Mouse (Mus musculus) CH12.LX (cell line): Measurements from ENCODE around the gene Oog1. TPM values are rescaled to one million over a fixed set of nuclear protein-coding genes. Genes with fewer than 3 reads are reported as not detected.
"Not testable (repeated sequence)": the region's sequence is repeated elsewhere in the genome, so short reads cannot be mapped to it uniquely, and the experiment has no call there.

ENCODE experiments used
- DNase-seq: peaks from one replicate; pipeline ENCODE4 v3.0.0-alpha.2; 2013; ENCODE audit errors: extremely low read depth
- H3K27ac ChIP-seq: 2 replicates; pipeline ENCODE4 v1.5.1; 2012; ENCODE audit warnings: low read depth, mild to moderate bottlenecking, control low read depth, moderate library complexity; ENCODE audit not compliant: insufficient read depth
- H3K27me3 ChIP-seq: replicated peaks from 2 replicates; pipeline ENCODE3; 2012; ENCODE audit warnings: inconsistent platforms
- H3K36me3 ChIP-seq, 2 experiments: replicated peaks in 1 of 2; 2 replicates each; pipeline versions ENCODE3 to v1.6.1; 2012; ENCODE audit warnings: inconsistent platforms in 1 of 2, low read length in 1 of 2, mild to moderate bottlenecking in 1 of 2, mixed read lengths in 1 of 2, moderate library complexity in 1 of 2; ENCODE audit not compliant: control insufficient read depth in 1 of 2, insufficient read depth in 1 of 2
- H3K4me1 ChIP-seq, 2 experiments: 2 replicates each; pipeline ENCODE4 v1.6.1; 2012; ENCODE audit warnings: inconsistent platforms in 1 of 2, moderate library complexity in 1 of 2; ENCODE audit not compliant: insufficient read depth in 2 of 2, control insufficient read depth in 1 of 2
- H3K4me2 ChIP-seq: 2 replicates; pipeline ENCODE4 v1.6.1; 2012; ENCODE audit warnings: low read depth, mild to moderate bottlenecking, control low read depth; ENCODE audit not compliant: poor library complexity, insufficient read depth, severe bottlenecking
- H3K4me3 ChIP-seq, 3 experiments: fragments of 150-350 bp in 1 of 3; sonication (generic) in 1 of 3; replicated peaks in 1 of 3; 2 replicates each; pipeline versions ENCODE3 to v1.5.1; 2011 to 2012; ENCODE audit warnings: low read depth in 2 of 3, low read length in 2 of 3, mild to moderate bottlenecking in 2 of 3, moderate library complexity in 2 of 3, control low read depth in 1 of 3, improper control_type of control experiment in 1 of 3, inconsistent platforms in 1 of 3, mixed read lengths in 1 of 3; ENCODE audit not compliant: poor library complexity in 1 of 3
- H3K79me2 ChIP-seq: replicated peaks from 2 replicates; pipeline ENCODE4 v1.6.1; 2012; ENCODE audit warnings: mild to moderate bottlenecking, moderate library complexity; ENCODE audit not compliant: control insufficient read depth, poor library complexity, insufficient read depth, severe bottlenecking; ENCODE audit errors: extremely low read depth
- H3K9ac ChIP-seq: 2 replicates; pipeline ENCODE4 v1.6.1; 2012; ENCODE audit warnings: low read depth, mild to moderate bottlenecking, control low read depth, moderate library complexity; ENCODE audit not compliant: insufficient read depth
- H3K9me3 ChIP-seq: replicated peaks from 2 replicates; pipeline ENCODE3; 2012; ENCODE audit warnings: low read length, inconsistent platforms, mixed read lengths
- dilution Hi-C: fragments of 300-500 bp; cut with MboI; formaldehyde crosslinking; loops from 2 replicates; pipeline ENCODE4 v1.14.3; 2020; ENCODE audit warnings: low sequenced_read_pairs; ENCODE audit not compliant: extremely low pct_unique_long_range_greater_than_20kb, extremely low pct_ligation_motif_present
- in situ Hi-C: fragments of 300-500 bp; cut with MboI; formaldehyde crosslinking; loops from 3 replicates; pipeline ENCODE4 v1.14.3; 2019; ENCODE audit warnings: low sequenced_read_pairs, low pct_ligation_motif_present, low pct_unique_long_range_greater_than_20kb, mixed read lengths
- polyA plus RNA-seq: library from polyadenylated mRNA; unstranded; fragments of >175 nt; gene quantifications from 2 replicates; pipeline ENCODE4 v1.2.1, GENCODE M21; 2012; ENCODE audit warnings: low read depth; ENCODE audit not compliant: insufficient read length
- total RNA-seq, 2 experiments: library from RNA; depleted of rRNA; stranded (reverse); fragments of 300-350 nt in 1 of 2; fragments of >200 nt in 1 of 2; gene quantifications; 2 replicates each; pipeline ENCODE4 v1.2.3; 2012 to 2014

The Oog1 gene
- not detected in 2 replicates for total RNA-seq (2012; rRNA removed)
- not detected in 2 replicates for total RNA-seq (2014; rRNA removed)
- polyA plus RNA-seq: not detected in 2 replicates

DNA sequence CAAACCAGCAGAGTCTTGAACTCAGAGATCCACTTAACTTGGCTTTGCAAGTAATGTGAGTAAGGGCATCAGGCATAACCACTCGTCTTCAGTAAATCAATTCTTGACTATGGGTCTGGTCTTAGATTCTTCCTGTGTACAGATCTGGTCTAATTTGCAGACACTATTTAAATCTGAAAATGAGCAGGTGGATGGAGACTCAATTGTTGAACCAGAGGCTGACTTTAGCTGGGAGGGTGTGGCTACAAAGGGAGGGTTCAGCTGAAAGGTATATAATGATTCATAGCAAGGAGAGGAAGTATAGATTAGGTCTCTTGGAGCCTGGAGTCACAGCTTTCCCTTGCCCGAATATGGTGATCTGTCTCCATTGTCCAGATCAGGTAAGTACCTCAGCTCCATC, at the start of gene Oog1:
Gene Oog1, plus strand, starts transcription at position 301 of the 400 bp plus-strand sequence.
- H3K36me3 ChIP-seq, H3K27ac ChIP-seq, DNase-seq, H3K4me2 ChIP-seq, H3K9ac ChIP-seq, H3K4me3 ChIP-seq, H3K4me1 ChIP-seq, H3K27me3 ChIP-seq, H3K9me3 ChIP-seq, H3K79me2 ChIP-seq, in situ Hi-C loops, dilution Hi-C loops: not testable (repeated sequence)

DNA sequence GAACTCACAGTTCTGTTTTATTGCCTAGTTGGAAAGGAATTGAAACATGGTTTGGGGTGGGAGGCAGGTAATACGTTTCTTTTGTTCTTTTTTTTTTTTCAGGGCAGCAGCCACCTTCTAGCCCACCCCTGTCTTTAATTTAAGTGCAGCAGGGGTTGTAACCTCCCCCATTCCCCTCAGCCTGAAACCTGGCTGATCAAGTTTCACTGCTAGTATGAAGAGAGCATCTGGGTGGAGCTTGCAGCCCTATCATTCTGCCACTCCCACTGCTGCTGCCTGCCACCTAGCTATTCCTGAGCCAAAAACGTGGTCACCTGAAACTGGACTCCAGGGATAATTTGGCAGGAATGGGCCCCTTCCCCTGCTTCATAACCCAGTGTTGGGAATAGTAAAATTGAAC, 1.1 kb upstream of the Oog1 start:
- in situ Hi-C loops, H3K36me3 ChIP-seq, dilution Hi-C loops, H3K27ac ChIP-seq, H3K9me3 ChIP-seq, DNase-seq, H3K9ac ChIP-seq, H3K27me3 ChIP-seq, H3K4me1 ChIP-seq, H3K79me2 ChIP-seq, H3K4me2 ChIP-seq, H3K4me3 ChIP-seq: not testable (repeated sequence)

DNA sequence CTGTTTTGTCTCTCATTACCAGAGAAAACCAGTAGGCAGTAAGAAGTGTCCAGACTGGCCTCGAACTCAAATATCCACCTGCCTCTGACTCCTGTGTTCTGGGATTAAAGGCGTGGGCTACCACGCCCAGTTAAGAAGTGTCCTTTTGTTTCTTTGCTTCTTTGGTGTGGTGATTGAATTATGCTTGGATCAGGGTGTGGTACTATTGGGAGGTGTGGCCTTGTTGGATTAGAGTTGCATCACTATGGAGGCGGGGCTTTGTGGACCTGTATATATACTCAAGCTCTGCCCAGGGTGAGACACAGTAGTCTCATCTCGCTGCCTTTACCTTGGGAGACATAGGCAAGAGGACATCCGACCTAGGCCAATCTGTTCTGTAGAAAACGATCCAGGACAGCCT, 16.1 kb downstream of the Oog1 start, which contains the start of gene Gm4027:
Gene Gm4027, plus strand, starts transcription at position 301 of the 400 bp plus-strand sequence.
- H3K79me2 ChIP-seq, H3K9ac ChIP-seq, in situ Hi-C loops, H3K4me3 ChIP-seq, H3K36me3 ChIP-seq, H3K4me2 ChIP-seq, DNase-seq, H3K27me3 ChIP-seq, dilution Hi-C loops, H3K4me1 ChIP-seq, H3K9me3 ChIP-seq, H3K27ac ChIP-seq: not testable (repeated sequence)

DNA sequence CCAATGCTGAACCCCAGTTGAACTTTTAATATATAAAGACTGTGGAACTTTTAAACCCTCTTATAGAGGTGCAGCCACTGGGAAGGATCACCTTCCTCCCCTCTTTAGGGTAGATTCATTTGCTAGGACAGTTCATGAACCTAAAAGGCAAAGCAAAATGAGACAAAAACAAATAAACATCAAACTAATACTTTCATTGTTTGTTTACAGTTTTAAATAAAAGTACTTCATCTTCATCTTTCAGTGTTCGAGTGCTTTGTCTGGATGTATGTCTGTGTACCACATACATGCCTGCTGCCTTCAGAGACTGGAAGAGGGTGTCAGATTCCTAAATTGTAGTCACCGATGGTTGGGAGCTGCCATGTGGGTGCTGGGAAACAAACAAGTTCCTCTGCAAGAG, 42.0 kb downstream of the Oog1 start, which contains the start of gene Gm16381:
Gene Gm16381, minus strand, starts transcription at position 101 of the 400 bp plus-strand sequence.
- dilution Hi-C loops, H3K4me1 ChIP-seq, H3K4me2 ChIP-seq, DNase-seq, H3K79me2 ChIP-seq, H3K4me3 ChIP-seq, in situ Hi-C loops, H3K9ac ChIP-seq, H3K27me3 ChIP-seq, H3K36me3 ChIP-seq, H3K9me3 ChIP-seq, H3K27ac ChIP-seq: not testable (repeated sequence)

DNA sequence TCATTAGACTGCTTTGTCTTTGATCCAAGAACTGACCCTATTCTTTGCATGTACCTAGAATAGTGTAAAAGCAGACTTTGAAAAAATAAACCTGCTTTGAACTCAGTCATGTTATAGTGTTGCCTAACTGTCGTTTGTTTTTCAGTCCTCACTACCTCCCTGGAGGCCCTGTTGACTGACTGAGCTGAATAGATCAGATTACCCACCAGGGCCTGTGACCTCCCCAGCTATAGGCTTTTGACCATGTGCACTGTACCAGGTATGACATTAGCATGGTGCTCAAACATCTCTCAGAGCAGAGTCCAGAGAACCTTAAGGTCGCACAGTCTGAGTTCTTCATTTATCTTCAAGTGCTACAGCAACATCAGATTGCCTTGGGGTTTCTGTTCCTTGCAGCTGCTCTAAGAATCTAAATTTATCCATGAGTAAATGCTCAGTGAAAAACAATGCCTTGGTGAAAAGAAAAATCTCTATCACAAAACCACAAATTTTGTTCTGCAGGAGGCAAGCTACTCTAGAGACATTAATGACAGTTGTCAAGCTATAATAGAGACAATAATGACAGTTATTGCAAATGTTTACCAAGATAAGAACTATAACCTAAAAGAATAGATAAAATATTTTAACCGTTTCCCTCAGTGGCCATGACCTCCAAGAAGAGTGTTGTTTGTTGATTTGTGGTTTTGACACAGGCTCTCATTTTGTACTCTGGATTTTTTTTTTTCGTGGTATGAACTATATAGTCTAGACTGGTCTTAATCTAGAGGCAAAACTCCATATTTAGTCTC, 50.6 kb downstream of the Oog1 start:
- H3K36me3 ChIP-seq, H3K4me2 ChIP-seq, H3K79me2 ChIP-seq, H3K9me3 ChIP-seq, H3K27ac ChIP-seq, H3K27me3 ChIP-seq, in situ Hi-C loops, H3K4me3 ChIP-seq, DNase-seq, dilution Hi-C loops, H3K4me1 ChIP-seq, H3K9ac ChIP-seq: not testable (repeated sequence)
